Mouse (Mus musculus) lung, postnatal 0 days (tissue): ENCODE measurements at regions not wholly inside any gene's neighbourhood (a gene's known extent, or its start where the extent isn't known, plus 50 kb on each side); places are given as distances from the start of the nearest gene placed in this dataset.

Experiments
- ATAC-seq: fragments of 200-750 bp; cut with Nextera tagmentation; 2 replicates; pipeline ENCODE4 v1.8.0; 2017; ENCODE audit warnings: moderate library complexity
- DNase-seq: peaks from one replicate; pipeline ENCODE4 v3.0.0-alpha.2; 2016; ENCODE audit warnings: low spot score
- H3K27ac ChIP-seq: fragments of 300-500 bp; sonication (generic); 2 replicates; pipeline ENCODE4 v1.5.1; 2014; ENCODE audit warnings: antibody characterized with exemption, mild to moderate bottlenecking, low read length, mixed read lengths
- H3K27me3 ChIP-seq: fragments of 300-500 bp; sonication (generic); replicated peaks from 2 replicates; pipeline ENCODE4 v1.6.1; 2014; ENCODE audit warnings: low read length, mixed read lengths; ENCODE audit not compliant: insufficient read depth
- H3K36me3 ChIP-seq: fragments of 300-500 bp; sonication (generic); 2 replicates; pipeline ENCODE4 v1.6.1; 2014; ENCODE audit warnings: low read length, mixed read lengths; ENCODE audit not compliant: insufficient read depth
- H3K4me1 ChIP-seq: fragments of 300-500 bp; sonication (generic); 2 replicates; pipeline ENCODE4 v1.6.1; 2014; ENCODE audit warnings: antibody characterized with exemption, low read depth, low read length, mixed read lengths; ENCODE audit not compliant: insufficient read depth
- H3K4me2 ChIP-seq: fragments of 300-500 bp; sonication (generic); replicated peaks from 2 replicates; pipeline ENCODE4 v1.6.1; 2014; ENCODE audit warnings: low read depth, mild to moderate bottlenecking, low read length, moderate library complexity, mixed read lengths
- H3K4me3 ChIP-seq: fragments of 300-500 bp; sonication (generic); 2 replicates; pipeline ENCODE4 v1.5.1; 2014; ENCODE audit warnings: low read depth, low read length
- H3K9ac ChIP-seq: fragments of 300-500 bp; sonication (generic); replicated peaks from 2 replicates; pipeline ENCODE4 v1.6.1; 2014; ENCODE audit warnings: low read depth, mild to moderate bottlenecking
- H3K9me3 ChIP-seq: fragments of 300-500 bp; sonication (generic); 2 replicates; pipeline ENCODE4 v1.6.1; 2016; ENCODE audit warnings: low read length, mixed read lengths
- CTCF ChIP-seq: IDR thresholded peaks from 2 replicates; pipeline ENCODE4 v1.5.1; 2016; ENCODE audit warnings: antibody characterized with exemption, mild to moderate bottlenecking
- EP300 ChIP-seq: IDR thresholded peaks from 2 replicates; pipeline ENCODE4 v1.6.1; 2016; ENCODE audit warnings: antibody characterized with exemption, mild to moderate bottlenecking, control low read depth
- WGBS: fragments of 180-500 bp; shearing (Covaris S2); extraction: QIAGEN DNeasy Blood & Tissue Kit; methylation state at CpG from one replicate; pipeline ENCODE4 v1.1.7; 2014; 5-methylcytosine and 5-hydroxymethylcytosine counted together

- H3K27ac ChIP-seq, result no peak overlapping the region; the same call in 1 of the 2 replicates
- peak; percentile 70 for DNase-seq
- peak; percentile 91 for ATAC-seq
- TF ChIP-seq CTCF (no peak), EP300 (0 out of 2 replicates have a peak, but pooled peaks have one; percentile 64)
- no peaks in the 10 kb centered on the region for H3K4me1 ChIP-seq
- WGBS, result 54% methylated on average over 15 of the region's 15 CpGs
- no peaks in the 10 kb centered on the region for H3K9me3 ChIP-seq
- H3K27me3 ChIP-seq, result no peaks in the 10 kb centered on the region
- no peak overlapping the region; the same call in 1 of the 2 replicates for H3K4me3 ChIP-seq
- no peak overlapping the region for H3K9ac ChIP-seq
- H3K4me2 ChIP-seq, result peak overlapping the region; percentile 25; the same call in 1 of the 2 replicates
- H3K36me3 ChIP-seq, result no peaks in the 10 kb centered on the region
Measured at GRCm38 (mm10) chr14:105588391-105589163, 308.0 kb downstream of the Spry2 start.

DNA sequence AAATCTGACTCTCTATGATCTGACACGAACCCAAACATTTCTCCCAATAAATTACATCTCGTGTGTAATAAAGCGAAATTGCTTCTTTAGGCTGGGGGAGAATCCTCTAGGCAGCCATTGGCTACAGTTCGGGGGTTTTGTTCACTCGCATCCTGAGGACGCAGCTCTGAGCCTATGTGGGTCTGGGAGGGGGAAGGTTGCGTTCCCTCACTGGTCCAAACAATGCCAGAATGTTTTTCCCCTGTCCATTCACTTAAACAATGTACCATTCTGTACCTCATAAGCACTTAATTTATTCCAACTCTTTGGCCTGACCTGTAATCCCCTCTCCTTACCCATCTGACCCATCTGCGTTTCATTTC lies 308.6 kb downstream of the Spry2 start:
- no peak overlapping the region for H3K9ac ChIP-seq
- DNase-seq, result no peak
- WGBS, result 90% methylated on average over 8 of the region's 8 CpGs

DNA sequence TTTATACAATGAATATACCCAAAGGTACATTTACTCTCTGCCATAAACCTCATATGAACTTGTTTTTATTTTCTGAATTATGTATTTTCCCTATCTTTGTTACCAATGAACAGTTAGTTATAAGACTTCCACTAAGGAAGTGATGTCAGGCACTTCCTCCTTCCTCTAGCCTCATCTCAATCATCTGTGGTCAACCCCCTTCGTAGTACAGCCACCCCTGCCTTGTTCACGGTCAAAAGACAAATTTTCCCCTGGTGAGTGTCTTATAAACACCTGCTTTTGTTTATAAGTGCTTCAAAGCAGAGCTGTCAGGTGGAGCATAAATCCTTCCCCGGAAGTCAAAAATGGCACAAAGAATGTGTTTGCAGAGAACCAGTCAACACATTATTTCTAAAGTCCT lies 312.0 kb downstream of the Spry2 start:
- TF ChIP-seq EP300 (no peak), CTCF (no peak)
- WGBS, result 18% methylated on average over 3 of the region's 3 CpGs
- Histone ChIP-seq H3K4me2 (no peak overlapping the region), H3K27me3 (no peaks in the 10 kb centered on the region), H3K9ac (no peak overlapping the region), H3K36me3 (no peaks in the 10 kb centered on the region), H3K27ac (no peak overlapping the region), H3K4me1 (no peaks in the 10 kb centered on the region), H3K4me3 (no peak overlapping the region), H3K9me3 (no peaks in the 10 kb centered on the region)
- no peak for ATAC-seq
- DNase-seq, result no peak

More for the DNA sequence above, 308.6 kb downstream of the Spry2 start:
- no peak overlapping the region for H3K4me2 ChIP-seq
- no peaks in the 10 kb centered on the region for H3K36me3 ChIP-seq
- no peak overlapping the region for H3K4me3 ChIP-seq
- no peaks in the 10 kb centered on the region for H3K4me1 ChIP-seq
- no peak for TF ChIP-seq CTCF
- no peak for TF ChIP-seq EP300
- H3K9me3 ChIP-seq, result no peaks in the 10 kb centered on the region
- no peak overlapping the region for H3K27ac ChIP-seq
- ATAC-seq, result no peak
- no peaks in the 10 kb centered on the region for H3K27me3 ChIP-seq

DNA sequence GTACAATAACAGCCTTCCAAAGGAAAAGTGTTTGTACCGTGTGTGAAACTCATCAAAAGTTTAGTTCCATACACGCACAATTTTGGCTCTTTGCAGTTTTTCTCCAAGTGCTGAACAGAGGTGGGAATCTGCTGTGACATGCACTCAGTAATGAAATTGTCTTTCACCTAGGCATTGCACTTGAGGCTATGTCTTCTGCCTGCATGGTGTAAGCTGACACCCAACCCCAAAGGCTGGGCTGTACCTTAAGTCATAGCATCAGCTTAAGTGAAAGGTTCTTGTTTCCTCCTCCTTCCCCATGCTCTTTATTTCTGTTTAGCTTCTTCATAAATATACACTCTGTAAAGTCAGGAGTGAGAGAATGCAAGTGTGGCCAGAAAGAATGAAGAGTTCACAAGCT lies 313.1 kb downstream of the Spry2 start:
- ATAC-seq, result no peak
- no peak overlapping the region for H3K27ac ChIP-seq
- H3K36me3 ChIP-seq, result no peaks in the 10 kb centered on the region
- DNase-seq, result no peak
- no peaks in the 10 kb centered on the region for H3K4me1 ChIP-seq
- H3K9me3 ChIP-seq, result no peaks in the 10 kb centered on the region
- 83% methylated on average over 2 of the region's 2 CpGs for WGBS
- TF ChIP-seq CTCF, result no peak
- no peak for TF ChIP-seq EP300
- no peak overlapping the region for H3K4me3 ChIP-seq
- H3K4me2 ChIP-seq, result no peak overlapping the region
- no peak overlapping the region for H3K9ac ChIP-seq
- no peaks in the 10 kb centered on the region for H3K27me3 ChIP-seq

- no peak overlapping the region for H3K4me3 ChIP-seq
- no peak overlapping the region for H3K27ac ChIP-seq
- ATAC-seq (no peak), DNase-seq (no peak)
- no peaks in the 10 kb centered on the region for H3K36me3 ChIP-seq
- 41% methylated on average over 4 of the region's 4 CpGs for WGBS
- TF ChIP-seq EP300 (no peak), CTCF (no peak)
- H3K27me3 ChIP-seq, result no peaks in the 10 kb centered on the region
- H3K9me3 ChIP-seq, result no peaks in the 10 kb centered on the region
- H3K4me1 ChIP-seq, result no peaks in the 10 kb centered on the region
- no peak overlapping the region for H3K4me2 ChIP-seq
- H3K9ac ChIP-seq, result no peak overlapping the region
Measured at GRCm38 (mm10) chr14:105576266-105576665, 317.9 kb downstream of the Ndfip2 start.

DNA sequence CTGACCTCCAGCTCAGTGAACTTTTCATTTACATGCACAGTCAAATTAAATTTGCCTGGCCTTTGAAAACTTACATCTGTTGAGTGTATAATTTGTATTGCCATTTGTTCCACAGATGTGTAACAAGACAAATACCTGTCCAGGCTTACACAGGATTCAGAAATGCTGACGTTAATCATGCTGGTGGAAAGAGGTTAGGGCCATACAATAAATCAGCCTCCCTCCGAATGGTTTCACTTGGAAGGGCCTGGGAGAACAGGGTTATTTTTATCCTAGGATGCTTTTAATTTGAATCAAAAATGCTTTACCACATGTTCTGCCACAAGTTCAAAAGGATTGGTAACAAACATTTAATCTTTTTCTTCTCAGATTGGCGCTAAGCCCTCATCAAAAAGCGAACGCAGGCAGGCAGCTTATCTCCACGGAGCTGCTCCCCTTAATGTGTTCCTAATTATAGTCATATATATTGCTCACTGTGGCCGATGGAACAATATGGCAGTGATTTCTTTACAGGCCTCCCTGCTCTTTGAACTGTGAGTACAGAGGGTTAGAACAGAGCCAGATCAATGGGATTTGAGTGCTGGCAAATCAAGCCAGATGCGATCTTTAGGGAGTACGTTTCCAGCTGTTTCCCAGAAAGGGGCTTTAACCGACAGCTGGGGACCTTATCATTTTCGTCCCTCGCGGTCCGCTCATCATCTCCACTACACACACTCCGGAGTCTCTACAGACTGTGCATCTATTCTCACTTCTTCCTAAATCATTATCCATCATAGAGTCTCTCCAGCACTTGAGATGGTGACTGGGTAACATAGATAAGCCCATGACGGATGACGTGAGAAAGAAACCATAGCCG lies 313.9 kb downstream of the Ndfip2 start:
- Histone ChIP-seq H3K27me3 (no peaks in the 10 kb centered on the region), H3K4me1 (no peaks in the 10 kb centered on the region), H3K9me3 (no peaks in the 10 kb centered on the region), H3K9ac (no peak overlapping the region), H3K36me3 (no peaks in the 10 kb centered on the region), H3K27ac (no peak overlapping the region), H3K4me3 (no peak overlapping the region), H3K4me2 (0 out of 2 replicates have a peak overlapping the region, but pooled peaks have one; percentile 14)
- 55% methylated on average over 18 of the region's 18 CpGs for WGBS
- DNase-seq, result no peak
- ATAC-seq, result no peak
- TF ChIP-seq CTCF (no peak), EP300 (no peak)
